Mouse (Mus musculus): ENCODE data around the gene Rbbp8nl. TPM values are rescaled to one million over a fixed set of nuclear protein-coding genes. Genes with fewer than 3 reads are reported as not detected.

Rbbp8nl gene
- polyA plus RNA-seq, 1 experiment: not detected

GRCm38 (mm10) chr2:180257963-180258865 lies 31.5 kb downstream of the Rbbp8nl start:
- 53% methylated on average over 11 of the region's 11 CpGs for WGBS
- H3K27ac ChIP-seq (ENCODE audit: control insufficient read depth, insufficient read depth, low read depth, low read length, poor library complexity): no peak overlapping the region
- TF ChIP-seq POLR2A (IDR thresholded peaks at IDR 0.05; ENCODE audit: borderline replicate concordance, control insufficient read depth, low read depth, low read length) (no peak), CTCF (IDR thresholded peaks at IDR 0.05; ENCODE audit: control insufficient read depth, insufficient read depth, low read length) (no peak)
- peak overlapping the region; percentile 85 for H3K4me3 ChIP-seq (replicated peaks; ENCODE audit: control insufficient read depth, low read depth, low read length)
- H3K4me1 ChIP-seq (ENCODE audit: control insufficient read depth, insufficient read depth, low read length): peaks cover 4% of the 10 kb centered on the region; the same call in 1 of the 2 replicates

DNA sequence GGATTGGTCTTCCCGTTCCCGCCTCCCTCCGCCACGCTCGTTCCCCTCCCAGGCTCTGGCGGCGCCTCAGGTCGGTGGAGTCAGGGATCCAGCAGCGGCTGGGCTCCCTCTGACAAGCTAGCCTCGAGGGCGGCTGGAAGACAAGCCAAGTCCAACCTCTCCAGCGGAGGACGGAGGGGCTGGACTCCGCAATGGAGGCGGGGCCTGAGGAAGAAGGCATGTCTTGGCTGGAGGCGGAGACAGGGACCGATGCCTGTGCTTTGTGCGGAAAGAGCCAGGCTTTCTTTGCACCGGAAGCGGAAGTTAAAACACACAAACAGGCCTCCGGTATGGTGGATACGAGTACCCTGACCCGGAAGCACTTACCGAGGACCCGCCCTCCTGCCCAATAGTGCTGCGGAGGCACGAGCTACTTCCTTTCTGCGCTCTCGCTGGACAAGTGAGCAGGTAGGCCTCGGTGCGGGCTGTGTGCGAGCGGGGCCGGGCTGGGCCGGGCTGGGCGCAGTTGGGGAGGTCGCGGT lies 32.6 kb downstream of the Rbbp8nl start, which contains the start of gene Rps21:
TSS of gene Rps21 (plus strand) at position 377 of the 521 bp plus-strand sequence.
- peaks cover 4% of the 10 kb centered on the region; the same call in 1 of the 2 replicates for H3K4me1 ChIP-seq (ENCODE audit: control insufficient read depth, insufficient read depth, low read length)
- H3K4me3 ChIP-seq (replicated peaks; ENCODE audit: control insufficient read depth, low read depth, low read length): peak within 1 kb of the TSS; percentile 85
- H3K27ac ChIP-seq (ENCODE audit: control insufficient read depth, insufficient read depth, low read depth, low read length, poor library complexity): peak within 1 kb of the TSS; percentile 80
- TF ChIP-seq CTCF (IDR thresholded peaks at IDR 0.05; ENCODE audit: control insufficient read depth, insufficient read depth, low read length) (0 out of 2 replicates have a peak, but pooled peaks have one; percentile 4), POLR2A (IDR thresholded peaks at IDR 0.05; ENCODE audit: borderline replicate concordance, control insufficient read depth, low read depth, low read length) (peak; percentile 88; the same call in 1 of the 2 replicates)
- WGBS: under 1% methylated on average over 38 of the region's 38 CpGs

- 20% methylated on average over 26 of the region's 26 CpGs for WGBS
- Histone ChIP-seq H3K27ac (ENCODE audit: control insufficient read depth, insufficient read depth, low read depth, low read length, poor library complexity) (peak overlapping the region; percentile 80), H3K4me1 (ENCODE audit: control insufficient read depth, insufficient read depth, low read length) (peaks cover 4% of the 10 kb centered on the region; the same call in 1 of the 2 replicates), H3K4me3 (replicated peaks; ENCODE audit: control insufficient read depth, low read depth, low read length) (peak overlapping the region; percentile 85)
- no peak for TF ChIP-seq POLR2A (IDR thresholded peaks at IDR 0.05; ENCODE audit: borderline replicate concordance, control insufficient read depth, low read depth, low read length)
- TF ChIP-seq CTCF (IDR thresholded peaks at IDR 0.05; ENCODE audit: control insufficient read depth, insufficient read depth, low read length): no peak
Measured at GRCm38 (mm10) chr2:180256296-180257000, 33.2 kb downstream of the Rbbp8nl start.

DNA sequence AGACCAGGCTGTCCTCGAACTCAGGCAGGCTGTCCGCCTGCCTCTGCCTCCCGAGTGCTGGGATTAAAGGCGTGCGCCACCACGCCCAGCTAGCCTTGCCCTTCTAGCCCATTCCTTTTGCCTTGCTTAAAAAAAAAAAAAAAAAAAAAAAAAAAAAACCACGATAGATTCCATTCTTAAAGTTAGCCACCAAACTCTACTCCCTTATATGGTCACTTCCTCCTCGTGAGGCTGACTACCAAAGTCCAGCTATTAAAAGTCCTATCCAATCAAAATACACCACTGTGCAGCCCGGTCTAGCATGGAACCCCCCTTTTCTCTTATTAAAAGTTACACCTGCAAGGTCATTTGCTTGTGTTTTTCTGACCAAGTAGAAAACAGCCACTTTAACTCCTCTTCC lies 34.0 kb downstream of the Rbbp8nl start:
- H3K4me3 ChIP-seq (replicated peaks; ENCODE audit: control insufficient read depth, low read depth, low read length): no peak overlapping the region

GRCm38 (mm10) chr2:180254436-180255209 lies 35.1 kb downstream of the Rbbp8nl start:
- TF ChIP-seq CTCF (IDR thresholded peaks at IDR 0.05; ENCODE audit: control insufficient read depth, insufficient read depth, low read length) (no peak), POLR2A (IDR thresholded peaks at IDR 0.05; ENCODE audit: borderline replicate concordance, control insufficient read depth, low read depth, low read length) (no peak)
- Histone ChIP-seq H3K4me3 (replicated peaks; ENCODE audit: control insufficient read depth, low read depth, low read length) (no peak overlapping the region), H3K4me1 (ENCODE audit: control insufficient read depth, insufficient read depth, low read length) (peaks cover 4% of the 10 kb centered on the region; the same call in 1 of the 2 replicates), H3K27ac (ENCODE audit: control insufficient read depth, insufficient read depth, low read depth, low read length, poor library complexity) (no peak overlapping the region)
- 89% methylated on average over 5 of the region's 5 CpGs for WGBS

More for the DNA sequence above, 34.0 kb downstream of the Rbbp8nl start:
- H3K27ac ChIP-seq (ENCODE audit: control insufficient read depth, insufficient read depth, low read depth, low read length, poor library complexity): no peak overlapping the region
- WGBS: 52% methylated on average over 9 of the region's 9 CpGs
- peaks cover 4% of the 10 kb centered on the region; the same call in 1 of the 2 replicates for H3K4me1 ChIP-seq (ENCODE audit: control insufficient read depth, insufficient read depth, low read length)
- no peak for TF ChIP-seq POLR2A (IDR thresholded peaks at IDR 0.05; ENCODE audit: borderline replicate concordance, control insufficient read depth, low read depth, low read length)

DNA sequence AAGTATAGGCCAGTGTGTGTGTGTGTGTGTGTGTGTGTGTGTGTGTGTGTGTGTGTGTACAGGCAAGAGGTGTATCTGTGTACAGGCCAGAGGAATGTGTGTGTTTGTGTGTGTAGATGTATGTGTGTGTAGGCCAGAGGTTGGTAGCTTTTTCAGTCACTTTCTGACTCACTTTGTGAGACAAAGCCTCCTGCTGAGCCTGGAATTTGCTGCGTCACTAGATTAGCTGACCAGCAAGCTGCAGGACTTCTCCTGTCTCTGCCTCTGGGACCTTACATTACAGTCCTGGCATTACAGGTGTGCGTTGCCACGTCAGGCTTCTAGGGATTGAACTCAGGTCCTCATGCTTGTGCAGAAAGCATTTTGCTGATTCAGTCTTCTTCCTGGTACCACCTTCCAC lies 37.8 kb downstream of the Rbbp8nl start:
- WGBS: 72% methylated on average over 3 of the region's 3 CpGs
- no peak overlapping the region for H3K4me3 ChIP-seq (replicated peaks; ENCODE audit: control insufficient read depth, low read depth, low read length)
- TF ChIP-seq CTCF (IDR thresholded peaks at IDR 0.05; ENCODE audit: control insufficient read depth, insufficient read depth, low read length) (no peak), POLR2A (IDR thresholded peaks at IDR 0.05; ENCODE audit: borderline replicate concordance, control insufficient read depth, low read depth, low read length) (no peak)
- peaks cover 3% of the 10 kb centered on the region; the same call in 1 of the 2 replicates for H3K4me1 ChIP-seq (ENCODE audit: control insufficient read depth, insufficient read depth, low read length)
- H3K27ac ChIP-seq (ENCODE audit: control insufficient read depth, insufficient read depth, low read depth, low read length, poor library complexity): no peak overlapping the region

GRCm38 (mm10) chr2:180250930-180251611 lies 38.6 kb downstream of the Rbbp8nl start:
- no peaks in the 10 kb centered on the region; the same call in 1 of the 2 replicates for H3K4me1 ChIP-seq (ENCODE audit: control insufficient read depth, insufficient read depth, low read length)
- H3K4me3 ChIP-seq (replicated peaks; ENCODE audit: control insufficient read depth, low read depth, low read length): no peak overlapping the region
- WGBS: 24% methylated on average over 11 of the region's 11 CpGs
- TF ChIP-seq CTCF (IDR thresholded peaks at IDR 0.05; ENCODE audit: control insufficient read depth, insufficient read depth, low read length) (peak; percentile 92), POLR2A (IDR thresholded peaks at IDR 0.05; ENCODE audit: borderline replicate concordance, control insufficient read depth, low read depth, low read length) (no peak)
- no peak overlapping the region for H3K27ac ChIP-seq (ENCODE audit: control insufficient read depth, insufficient read depth, low read depth, low read length, poor library complexity)

Measured in bone marrow, adult 2 months (tissue).